Mouse (Mus musculus) ES-Bruce4 (cell line): ENCODE measurements around the gene Rtp4.

Source experiments
- CTCF ChIP-seq: IDR thresholded peaks from one replicate; pipeline ENCODE4 v1.8.1; 2011; ENCODE audit warnings: low read depth, low read length
- EP300 ChIP-seq: IDR thresholded peaks from 2 replicates; pipeline ENCODE4 v1.6.1; 2011; ENCODE audit warnings: low read depth, low read length; ENCODE audit not compliant: insufficient read depth

- TF ChIP-seq CTCF, result no peak
- no peak for TF ChIP-seq EP300
Observed at GRCm38 (mm10) chr16:23653479-23653878, 133.4 kb downstream of the Rtp4 start.
